Mouse (Mus musculus) lung, postnatal 14 days (tissue): ENCODE measurements around the gene Lgalsl.

ENCODE experiments used
- DNase-seq: peaks from one replicate; pipeline ENCODE4 v3.0.0; 2021

Gene Lgalsl

DNA sequence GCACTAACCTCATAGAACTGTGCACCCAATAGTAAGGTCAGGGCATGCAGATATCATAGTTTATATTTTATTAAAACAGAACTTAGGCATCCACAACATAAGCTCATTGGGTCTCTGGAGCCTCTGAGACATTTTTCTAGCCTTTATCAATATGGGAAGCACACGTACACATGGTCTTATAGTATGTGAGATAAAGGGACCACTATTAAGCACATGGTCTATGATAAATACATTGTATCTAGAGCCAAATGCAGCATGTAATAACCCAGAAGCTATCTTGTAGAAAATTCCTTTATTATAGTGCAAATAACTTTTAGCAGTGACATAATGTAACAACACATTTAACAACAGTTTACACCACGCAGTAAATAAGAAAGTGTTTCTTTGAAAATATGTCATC, 7.6 kb downstream of the Lgalsl start:
- DNase-seq: no peak

DNA sequence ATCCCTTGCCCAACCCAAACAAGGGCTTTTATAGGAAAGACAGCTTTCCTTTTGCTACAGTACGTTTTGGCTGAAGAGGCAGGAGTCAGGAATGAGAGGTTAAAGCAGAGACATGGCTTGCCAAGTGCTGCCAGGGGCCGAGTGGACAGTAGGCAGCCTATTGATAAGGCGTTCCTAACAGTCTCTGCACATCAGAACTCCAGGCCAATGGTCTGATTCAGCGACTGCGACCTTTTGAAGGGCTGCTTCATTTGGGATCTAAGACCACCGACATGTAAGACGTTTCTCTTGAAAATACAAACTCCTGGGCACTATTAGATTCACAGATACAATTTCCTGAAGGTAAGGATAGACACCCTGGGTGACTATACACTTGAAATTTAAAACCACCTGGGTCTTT, 9.5 kb downstream of the Lgalsl start:
- DNase-seq: no peak

DNA sequence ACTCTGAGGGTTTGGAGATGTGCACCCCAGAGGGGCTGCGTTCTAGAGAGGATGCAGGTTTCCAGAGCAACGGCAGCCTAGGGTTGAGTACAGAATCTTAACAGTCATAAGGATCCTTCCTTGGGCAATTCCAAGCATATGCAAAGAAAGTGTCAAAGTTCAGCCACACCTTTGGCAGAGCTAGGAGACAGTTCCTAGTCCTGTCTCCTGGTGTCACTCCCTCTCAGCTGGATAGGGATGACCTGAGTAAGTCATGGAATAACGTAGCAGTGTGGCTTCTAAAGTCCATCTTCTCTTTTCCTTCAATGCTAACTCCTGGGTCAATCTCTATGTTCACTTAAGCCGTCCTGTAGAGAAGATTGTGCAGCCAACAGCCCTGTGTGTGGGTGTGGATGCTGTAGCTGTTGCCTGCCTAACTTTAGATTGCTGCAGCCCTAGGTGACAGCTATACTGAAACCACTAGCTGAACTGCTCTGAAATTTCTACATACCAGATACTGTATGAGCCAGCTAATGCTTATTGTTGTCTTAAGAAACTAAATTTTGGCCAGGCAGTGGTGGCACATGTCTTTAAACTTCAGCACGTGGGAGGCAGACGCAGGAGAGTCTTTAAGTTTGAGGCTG, 16.8 kb downstream of the Lgalsl start:
- no peak for DNase-seq

- no peak for DNase-seq
These were observed 18.5 kb downstream of the Lgalsl start for GRCm38 (mm10) chr11:20812153-20812887.

- no peak for DNase-seq
These were observed 24.2 kb downstream of the Lgalsl start for GRCm38 (mm10) chr11:20806659-20807058.

GRCm38 (mm10) chr11:20805604-20806249, 25.1 kb downstream of the Lgalsl start:
- no peak for DNase-seq

DNA sequence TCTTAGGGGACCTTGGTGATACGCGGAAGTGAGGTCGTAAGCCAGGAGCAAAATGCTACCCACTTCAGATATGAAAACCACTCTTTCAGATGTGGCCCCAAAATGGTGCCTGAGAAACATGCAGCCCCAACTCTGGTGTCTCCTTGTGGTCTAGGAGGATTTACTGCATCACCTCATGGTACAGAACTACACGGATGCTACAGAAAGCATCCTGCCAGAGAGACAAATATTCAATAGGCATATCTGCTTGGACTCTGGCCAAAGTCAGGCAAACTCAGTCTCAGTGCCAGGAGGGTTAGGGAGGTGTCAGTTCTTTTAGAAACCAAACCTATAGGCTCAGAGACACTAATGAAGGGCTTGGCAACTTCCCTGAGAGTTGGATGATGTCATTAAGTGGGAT, 26.4 kb downstream of the Lgalsl start:
- DNase-seq: no peak

DNA sequence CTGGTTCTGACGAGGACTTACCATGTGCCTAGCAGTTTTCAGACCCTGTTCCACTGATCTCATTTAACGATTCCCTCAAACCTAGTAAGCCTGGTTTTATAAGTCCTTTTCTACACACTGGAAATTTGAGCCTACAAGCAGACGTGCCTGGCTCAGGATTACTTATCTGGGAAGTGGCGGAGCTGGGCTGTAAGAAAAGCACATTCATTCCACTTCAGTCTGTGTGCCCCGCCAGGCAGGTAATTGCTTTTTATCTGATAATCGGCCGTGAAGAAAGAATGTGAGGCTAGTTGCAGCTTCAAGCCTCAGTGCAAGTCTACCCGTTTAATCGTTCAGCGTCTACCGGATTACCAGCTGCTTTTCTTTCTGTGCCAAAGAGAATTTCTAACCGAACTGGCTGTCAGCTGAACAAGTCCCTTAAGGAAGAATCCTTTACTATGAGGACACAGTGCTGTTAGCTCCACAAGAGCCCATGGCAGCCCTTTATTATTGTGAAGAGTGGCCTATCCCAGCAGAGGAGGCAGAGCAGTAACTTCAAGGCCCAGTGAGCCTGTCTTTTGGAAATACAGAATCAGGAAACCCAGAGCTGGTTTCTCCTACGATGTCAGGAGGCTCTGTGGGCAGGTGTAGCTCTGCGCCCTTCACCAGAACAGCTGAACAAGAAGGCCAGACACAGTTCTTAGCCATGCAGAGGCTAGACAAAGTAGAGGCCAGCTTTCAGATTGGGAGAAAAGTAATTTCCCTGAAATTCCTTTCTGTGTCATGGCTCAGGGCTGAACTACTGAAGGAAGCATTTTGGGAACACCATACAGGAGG, 30.4 kb downstream of the Lgalsl start:
- no peak for DNase-seq

- no peak for DNase-seq
These were observed 33.0 kb downstream of the Lgalsl start for GRCm38 (mm10) chr11:20797841-20798240.

DNA sequence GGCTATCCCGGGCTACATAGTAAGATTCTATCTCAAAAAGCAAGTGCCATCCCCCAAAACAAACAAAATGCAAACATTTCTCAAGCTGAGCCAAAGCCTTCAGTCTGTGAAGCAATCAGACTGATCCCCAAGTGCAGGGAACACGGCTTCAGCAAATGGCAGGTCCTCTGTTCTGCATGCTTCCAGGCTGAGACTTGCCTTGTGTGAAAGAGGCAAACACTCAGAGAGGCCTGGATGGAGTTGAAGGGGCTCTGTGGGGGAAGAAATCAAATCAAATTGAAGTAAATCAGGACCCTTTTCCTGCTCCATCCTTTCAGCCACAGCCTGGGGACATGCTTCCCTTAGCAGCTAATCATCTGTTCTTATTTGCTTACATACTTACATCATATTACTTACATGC, 35.4 kb downstream of the Lgalsl start:
- no peak for DNase-seq

GRCm38 (mm10) chr11:20794913-20795254, 36.0 kb downstream of the Lgalsl start:
- no peak for DNase-seq

GRCm38 (mm10) chr11:20794196-20794912, 36.5 kb downstream of the Lgalsl start:
- peak; percentile 90 for DNase-seq

GRCm38 (mm10) chr11:20793676-20794075, 37.2 kb downstream of the Lgalsl start:
- no peak for DNase-seq

DNA sequence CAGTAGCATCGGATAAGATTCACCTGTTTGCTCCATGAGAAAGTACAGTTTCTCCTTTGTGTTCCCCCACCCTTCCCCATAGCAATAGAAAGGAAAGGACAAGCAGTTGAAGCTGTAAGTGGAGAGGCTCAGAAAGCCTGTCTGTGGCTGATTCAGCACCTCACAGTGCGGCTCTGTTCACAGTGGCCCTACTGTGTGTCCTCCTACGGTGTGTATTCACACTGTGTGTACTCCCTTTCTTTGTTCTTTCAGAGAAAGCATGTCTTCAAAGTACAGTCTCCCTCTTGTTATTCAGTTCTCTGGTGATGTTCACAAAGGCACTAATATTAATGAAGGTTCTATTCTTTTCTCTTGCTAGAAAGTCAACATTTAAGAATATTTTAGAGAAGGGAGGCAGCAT, 38.2 kb downstream of the Lgalsl start:
- no peak for DNase-seq

DNA sequence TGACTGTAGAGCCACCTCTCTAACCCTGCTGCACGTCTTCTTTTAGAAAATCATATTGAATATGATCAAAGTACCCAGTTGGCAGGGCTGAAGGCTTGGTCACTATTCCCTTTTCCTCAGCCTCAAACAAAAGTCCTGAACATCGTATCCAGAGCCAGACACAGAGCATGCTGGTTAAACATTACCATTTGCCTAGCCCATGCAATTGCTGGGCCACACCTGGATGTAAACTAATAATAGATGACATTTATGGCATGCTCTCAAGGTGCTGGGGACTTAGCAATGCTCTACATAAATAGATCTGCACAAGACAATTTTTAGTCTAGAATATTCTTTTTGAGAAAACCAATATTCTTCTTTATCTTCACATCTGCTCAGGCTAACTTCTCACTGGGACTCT, 39.5 kb downstream of the Lgalsl start:
- DNase-seq: no peak

DNA sequence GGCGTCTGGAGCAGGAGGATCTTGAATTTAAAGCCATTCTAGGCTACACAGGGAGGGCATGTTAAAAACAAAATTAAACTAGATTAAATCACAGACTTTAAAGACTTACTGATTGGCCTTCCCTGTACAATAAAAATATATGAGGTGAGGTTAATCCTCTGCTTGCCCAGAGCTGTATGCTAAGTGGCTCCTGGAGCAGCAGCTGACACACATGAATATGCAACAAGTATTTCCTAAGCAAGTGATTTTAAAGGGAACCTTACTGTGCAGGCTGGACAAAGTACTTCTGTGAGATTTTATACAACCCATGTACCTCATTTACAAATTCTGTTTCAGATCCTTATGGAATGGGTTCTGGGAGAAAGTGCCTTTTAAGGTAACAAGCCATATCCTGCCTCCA, 41.8 kb downstream of the Lgalsl start:
- no peak for DNase-seq

- no peak for DNase-seq
These were observed 42.8 kb downstream of the Lgalsl start for GRCm38 (mm10) chr11:20788070-20788469.

- DNase-seq: no peak
These were observed 44.7 kb downstream of the Lgalsl start for GRCm38 (mm10) chr11:20786191-20786590.

DNA sequence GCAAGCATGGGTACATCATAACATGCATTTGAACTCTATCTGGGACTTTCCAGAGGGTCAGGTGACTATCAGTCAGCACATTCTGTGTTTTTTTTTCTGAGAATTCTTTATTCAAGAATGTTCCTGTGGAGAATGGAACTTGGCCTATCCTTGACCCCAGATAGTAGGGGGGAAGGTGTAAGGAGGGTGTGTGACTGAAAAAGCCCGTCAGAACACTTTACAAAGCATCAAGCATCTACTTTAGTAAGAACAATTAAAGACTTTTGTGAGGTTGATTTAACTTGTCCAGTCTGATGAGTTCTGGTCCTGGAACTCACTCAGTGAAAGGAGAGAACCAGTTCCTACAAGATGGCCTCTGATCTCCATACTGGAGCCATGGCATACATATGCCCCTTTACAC, 45.7 kb downstream of the Lgalsl start:
- DNase-seq: no peak

GRCm38 (mm10) chr11:20784776-20785175, 46.1 kb downstream of the Lgalsl start:
- no peak for DNase-seq

DNA sequence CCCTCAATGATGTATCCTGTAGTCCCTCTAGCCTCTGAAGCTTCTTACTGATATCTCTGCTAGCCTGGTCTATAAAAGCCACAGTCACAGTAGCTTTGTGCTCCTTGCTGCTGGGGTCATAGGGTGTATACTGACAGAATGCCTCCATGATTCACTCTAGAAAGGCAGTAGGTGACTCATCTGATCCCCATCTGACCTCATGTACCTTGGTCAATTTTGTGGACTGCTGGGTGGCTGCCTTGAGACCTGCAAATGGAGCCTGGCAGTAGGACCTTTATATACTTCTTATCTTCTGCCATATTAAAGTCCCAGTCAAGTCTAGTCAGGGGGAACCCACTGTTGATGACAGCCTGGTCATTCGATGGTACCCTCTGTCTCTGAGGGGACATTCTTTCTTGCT, 47.4 kb downstream of the Lgalsl start:
- DNase-seq: no peak

GRCm38 (mm10) chr11:20782620-20783019, 48.2 kb downstream of the Lgalsl start:
- DNase-seq: no peak

DNA sequence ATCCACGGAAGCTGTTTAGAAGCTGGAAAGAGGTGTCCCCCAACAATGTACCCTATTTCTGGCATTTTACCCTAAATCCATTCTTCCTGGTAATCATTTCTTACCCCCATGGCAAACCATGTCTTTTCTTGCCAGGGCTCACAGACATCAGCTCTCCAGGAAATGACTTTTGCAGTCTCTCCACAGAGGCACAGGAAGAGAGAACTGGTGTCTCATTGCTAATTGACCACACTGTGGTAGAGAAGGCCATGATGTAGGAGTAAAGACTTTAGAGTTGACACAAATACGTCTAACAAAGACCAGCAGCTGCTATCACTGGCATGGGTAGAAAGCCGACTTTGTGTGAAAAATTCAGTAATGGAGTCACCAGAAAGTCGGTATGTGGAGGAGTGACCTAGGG, 50.5 kb downstream of the Lgalsl start:
- DNase-seq: no peak
